Mouse (Mus musculus): Measurements from ENCODE around the gene 1700025F22Rik.
"Not testable (repeated sequence)": the region's sequence is repeated elsewhere in the genome, so short reads cannot be mapped to it uniquely, and the experiment has no call there.

Gene 1700025F22Rik

DNA sequence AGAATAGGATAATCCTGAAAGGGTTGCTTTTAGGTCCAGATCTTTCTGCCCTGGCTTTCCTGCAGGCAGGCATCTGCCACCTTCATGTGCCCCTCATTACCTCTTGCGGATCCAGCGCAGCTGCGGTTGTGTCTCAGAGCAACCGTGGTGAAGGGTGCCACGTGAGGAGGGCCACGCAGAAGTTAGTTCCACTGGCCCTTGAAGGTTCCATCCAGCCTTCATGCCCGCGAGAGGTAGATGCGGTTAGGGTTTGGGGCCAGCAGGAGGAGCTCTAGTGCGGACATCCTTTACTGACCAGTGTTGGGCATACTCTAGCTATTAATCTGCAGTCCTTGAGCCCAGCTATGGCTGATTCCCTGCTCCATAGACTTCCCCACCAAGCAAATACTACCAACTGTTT lies at the start of gene 1700025F22Rik:
Gene 1700025F22Rik, minus strand, starts transcription at position 149 of the 400 bp plus-strand sequence.
- no peak for DNase-seq

DNA sequence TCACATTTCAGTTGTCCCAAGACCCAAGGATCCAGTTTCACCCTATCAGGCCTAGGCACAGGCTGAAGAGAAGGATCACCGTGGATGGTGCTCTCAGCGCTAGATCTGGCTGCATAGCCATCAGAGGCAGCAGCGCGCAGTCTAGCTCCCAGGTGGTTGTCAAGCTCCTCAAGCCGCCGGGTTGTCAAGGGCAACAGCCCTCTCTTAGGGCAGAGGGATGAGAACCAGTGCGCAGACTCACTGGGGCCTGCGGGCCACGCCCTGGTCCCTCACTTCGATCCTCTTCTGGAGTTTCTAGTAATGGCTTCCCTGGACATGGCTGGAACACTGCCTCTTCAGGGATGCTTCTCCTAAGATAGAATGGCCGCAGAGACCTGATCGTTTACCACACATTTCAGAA lies 31.4 kb upstream of the 1700025F22Rik start, which contains the start of gene Ms4a13:
Gene Ms4a13, minus strand, starts transcription at position 192 of the 400 bp plus-strand sequence.
- no peak for DNase-seq

DNA sequence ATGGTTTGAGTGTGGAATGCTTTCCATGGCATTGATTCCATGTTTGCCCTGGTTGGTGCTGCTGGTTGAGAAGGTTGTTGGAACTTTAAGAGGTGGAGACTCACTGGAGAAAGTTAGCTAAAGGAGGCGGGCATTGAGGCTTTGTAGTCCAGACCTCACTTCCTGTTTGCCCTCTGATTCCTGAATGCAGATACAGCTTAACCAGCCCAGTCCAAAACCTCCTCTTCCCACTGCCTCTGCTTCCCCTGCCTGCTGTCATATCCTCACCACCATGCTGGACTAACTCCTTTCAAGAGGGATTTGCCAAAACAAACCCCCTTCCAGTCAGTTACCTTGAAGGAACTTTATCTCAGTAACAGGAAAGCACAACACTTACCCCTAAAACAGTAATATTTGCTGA lies 27.4 kb upstream of the 1700025F22Rik start:
- DNase-seq, result no peak

DNA sequence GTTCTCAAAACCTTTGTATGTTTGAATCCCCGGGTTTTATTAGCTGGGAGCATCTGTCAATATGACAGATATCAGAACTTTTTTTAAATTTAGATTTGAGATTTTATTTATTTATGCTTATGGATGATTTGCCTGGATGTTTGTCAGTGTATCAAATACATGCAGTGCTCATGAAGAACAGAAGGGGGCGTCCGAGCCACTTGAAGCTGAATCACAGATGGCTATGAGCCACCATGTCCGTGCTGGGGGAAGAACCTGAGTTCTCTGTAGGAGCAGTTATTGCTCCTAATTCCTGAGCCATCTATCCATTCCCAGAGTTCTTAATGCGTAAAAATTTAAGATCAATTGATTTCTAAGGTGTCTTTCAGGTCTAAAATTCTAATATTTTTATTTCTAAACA lies 19.0 kb upstream of the 1700025F22Rik start:
- DNase-seq, result no peak

DNA sequence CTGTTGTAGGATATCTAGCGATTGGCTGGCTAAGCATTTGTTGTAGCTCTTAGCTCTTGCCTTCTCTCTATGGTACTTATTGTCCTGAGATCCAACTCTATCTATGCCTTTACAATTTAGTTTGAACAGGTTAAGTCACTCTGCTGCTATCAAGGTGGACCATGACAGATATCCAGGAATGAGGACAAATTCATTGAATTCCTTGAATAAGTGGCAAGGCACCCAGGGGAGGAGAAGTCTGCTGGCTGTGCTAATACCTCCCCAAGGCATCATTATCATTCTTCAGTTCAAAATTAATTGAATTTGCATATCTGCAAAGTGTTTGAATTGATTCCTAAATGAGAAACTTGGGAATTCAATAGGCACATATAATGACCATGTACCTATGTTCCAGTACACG lies 12.3 kb upstream of the 1700025F22Rik start:
- no peak for DNase-seq

DNA sequence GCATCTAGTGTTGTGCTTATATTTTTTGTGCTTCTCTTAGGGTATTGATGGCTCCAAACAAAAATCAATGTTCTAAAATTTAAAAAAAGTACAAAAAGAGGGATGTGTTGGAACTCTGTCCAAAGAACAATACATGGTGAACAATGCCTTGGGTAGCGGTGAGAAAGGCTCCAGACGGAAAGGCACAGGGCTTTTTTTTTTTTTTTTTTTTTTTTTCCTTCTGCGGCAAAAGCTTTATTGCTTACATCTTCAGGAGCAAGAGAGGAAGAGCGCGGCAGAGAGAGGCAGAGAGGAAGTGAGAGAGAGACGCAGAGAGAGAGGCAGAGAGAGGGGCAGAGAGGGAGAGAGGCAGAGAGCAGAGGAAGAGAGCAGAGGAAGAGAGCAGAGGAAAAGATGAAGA lies 7.2 kb downstream of the 1700025F22Rik start:
- not testable (repeated sequence) for DNase-seq

DNA sequence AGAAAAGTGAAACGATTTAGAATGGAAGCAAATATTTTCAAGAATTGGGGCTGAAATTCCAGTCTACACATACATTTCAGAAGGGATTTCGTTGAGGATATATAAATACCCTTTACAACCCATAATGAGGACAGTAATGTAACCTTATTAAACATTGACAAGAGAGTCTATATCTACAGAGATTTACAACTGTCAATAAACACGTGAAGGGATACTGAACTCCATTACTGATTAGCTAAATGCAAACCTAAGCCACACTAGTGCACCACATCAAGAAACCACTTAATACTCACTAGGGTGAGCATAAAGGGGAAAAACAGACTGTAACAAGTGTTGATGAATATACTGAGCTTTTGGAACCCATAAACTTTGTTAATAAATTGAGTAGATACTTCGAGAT lies 29.8 kb downstream of the 1700025F22Rik start:
- DNase-seq, result no peak

DNA sequence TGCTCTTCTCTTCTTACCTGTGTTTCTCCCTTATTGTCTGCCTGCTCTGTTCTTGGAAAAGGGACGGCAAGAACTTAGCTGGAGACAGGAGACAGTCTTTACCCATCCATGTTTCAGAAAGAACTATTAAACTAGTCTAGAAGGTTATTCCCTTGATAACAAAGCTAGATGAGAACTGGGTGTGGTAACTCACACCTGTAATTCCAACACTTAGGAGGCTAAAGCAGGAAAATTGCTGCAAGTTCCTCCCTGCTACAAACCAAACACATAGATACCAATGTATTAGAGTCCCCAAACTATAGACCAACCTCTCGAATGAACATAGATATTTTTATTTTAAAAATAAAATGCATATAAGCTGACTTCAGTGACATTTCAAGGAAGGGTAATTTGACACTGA lies 30.3 kb downstream of the 1700025F22Rik start:
- no peak for DNase-seq

DNA sequence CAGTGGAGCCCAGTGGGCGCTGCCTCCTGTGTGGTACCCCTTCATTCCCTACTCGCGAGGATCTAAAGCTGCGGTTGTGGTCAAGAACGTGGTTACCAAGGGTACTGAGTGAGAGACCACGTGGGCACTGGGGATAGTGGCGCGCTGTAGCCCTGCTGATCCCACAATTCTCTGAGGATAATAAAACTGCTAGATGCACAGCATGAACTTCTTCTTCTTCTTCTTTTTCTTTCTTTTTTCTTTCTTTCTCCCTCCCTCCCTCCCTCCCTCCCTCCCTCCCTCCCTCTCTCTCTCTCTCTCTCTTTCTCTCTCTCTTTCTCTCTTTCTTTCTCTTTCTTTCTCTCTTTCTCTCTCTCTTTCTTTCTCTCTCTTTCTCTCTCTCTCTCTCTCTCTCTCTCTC lies 34.3 kb downstream of the 1700025F22Rik start, which contains the start of gene 1700017D01Rik:
Gene 1700017D01Rik, minus strand, starts transcription at position 101 of the 400 bp plus-strand sequence.
- DNase-seq, result not testable (repeated sequence)

DNA sequence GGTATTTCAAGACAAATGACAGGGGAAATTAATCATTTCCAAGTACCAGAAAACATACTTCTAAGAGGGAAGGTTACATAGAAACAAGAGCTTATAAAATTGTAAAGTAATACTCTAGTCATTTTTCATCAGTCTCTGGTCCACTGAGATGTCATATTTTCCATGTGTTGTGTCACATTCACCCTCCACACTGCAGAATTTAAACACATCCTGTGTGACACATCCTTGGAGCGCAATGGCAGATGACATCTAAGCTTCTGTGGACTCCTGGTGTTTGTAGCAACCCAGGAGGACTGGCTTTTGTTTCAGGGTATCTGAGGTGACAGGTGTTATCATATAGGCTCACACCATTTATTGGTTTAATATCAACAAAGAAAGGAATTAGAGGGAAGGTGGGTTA lies 35.4 kb downstream of the 1700025F22Rik start:
- DNase-seq, result no peak

DNA sequence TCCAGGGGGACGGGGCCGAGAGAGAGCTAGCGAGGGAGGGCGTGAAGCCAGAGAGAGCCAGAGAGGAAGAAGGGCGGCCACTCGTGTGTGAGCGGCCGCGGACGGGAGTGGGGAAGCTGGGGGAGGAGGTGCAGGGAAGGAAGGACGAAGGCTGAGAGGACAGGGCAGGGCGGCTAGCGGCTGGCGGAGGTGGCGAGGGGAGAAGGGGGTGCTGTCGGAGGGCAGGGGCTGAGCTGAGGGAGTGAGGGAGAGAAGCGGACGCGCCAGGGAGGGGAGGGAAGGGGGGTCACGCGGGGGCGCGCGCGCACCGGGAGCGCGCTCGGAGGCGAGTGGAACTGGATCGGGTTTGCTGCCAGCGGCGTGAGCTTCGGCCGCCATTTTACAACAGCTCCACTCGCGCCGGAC lies 44.1 kb downstream of the 1700025F22Rik start:
- DNase-seq, result peak; percentile 33

DNA sequence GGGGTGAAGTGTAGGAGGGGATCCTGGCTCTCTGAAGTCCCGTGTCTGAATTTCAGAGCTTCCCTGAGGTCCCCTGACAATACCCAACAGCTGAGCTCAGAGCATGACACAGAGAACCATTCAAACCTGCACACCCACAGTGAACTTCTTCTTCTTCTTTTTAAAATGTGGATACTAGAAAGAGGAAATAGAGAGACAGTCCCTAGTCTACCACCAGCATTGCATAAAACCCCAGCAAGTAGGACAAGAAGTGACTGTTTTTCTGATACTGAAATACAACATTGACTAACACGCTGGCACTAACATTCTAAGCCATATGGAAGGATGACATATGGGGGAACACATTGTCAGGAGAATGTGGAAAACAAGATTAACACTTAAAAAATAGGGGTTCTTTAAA lies 45.8 kb downstream of the 1700025F22Rik start:
- no peak for DNase-seq

DNA sequence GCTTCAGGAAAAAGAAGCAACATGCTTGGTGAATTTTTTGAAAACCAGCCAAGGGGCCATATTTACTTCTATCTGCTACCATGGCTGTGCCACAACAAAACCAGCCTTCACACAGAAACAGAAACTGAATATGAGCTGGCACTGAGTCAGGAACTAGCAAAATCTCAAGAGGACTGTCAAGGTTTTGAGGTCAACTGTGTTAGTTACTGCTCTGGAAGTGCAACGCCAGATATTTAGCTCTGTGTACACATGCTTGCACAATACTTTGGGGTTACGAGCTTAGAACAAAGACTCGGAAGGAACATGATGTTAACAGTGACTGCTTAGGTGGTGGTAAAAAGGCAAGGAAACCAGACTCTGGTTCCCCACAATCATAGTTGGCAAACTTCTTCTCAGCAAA lies 57.4 kb downstream of the 1700025F22Rik start:
- no peak for DNase-seq

DNA sequence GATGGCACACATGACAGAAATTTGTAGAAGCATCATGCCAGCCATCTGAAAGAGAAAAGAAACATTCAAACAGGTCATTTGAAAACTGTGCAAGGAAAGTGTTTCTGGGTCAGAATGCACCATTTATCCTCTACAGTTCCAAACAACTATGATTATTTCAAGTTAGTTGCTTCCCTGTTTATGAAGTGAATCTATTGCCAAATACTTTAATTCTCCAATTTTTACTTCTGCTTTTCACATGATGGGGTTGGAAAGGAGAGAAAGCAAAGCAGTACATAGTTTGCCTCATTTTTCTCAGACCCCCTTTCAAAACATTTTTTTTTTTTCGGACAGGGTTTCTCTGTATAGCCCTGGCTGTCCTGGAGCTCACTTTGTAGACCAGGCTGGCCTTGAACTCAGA lies 63.2 kb downstream of the 1700025F22Rik start:
- no peak for DNase-seq

DNA sequence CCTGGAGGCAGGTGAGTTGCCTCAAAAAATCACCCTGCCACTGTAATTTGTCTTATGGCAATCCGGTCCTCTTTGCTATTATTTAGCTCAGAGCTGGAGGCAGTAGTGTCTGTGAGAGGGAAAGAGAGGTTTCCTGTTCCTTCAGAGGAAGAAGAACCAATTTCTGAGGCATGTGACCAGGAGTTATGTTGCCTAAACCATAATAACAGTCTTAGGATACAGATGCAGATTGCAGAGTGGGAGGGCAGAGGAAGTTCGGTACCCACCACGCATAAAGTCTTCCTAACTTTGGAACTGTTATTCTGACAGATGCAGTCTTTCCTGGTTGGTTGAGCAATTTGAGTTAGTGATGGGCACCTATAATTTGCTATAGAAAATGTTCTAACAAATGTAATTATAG lies 66.7 kb downstream of the 1700025F22Rik start:
- no peak for DNase-seq

DNA sequence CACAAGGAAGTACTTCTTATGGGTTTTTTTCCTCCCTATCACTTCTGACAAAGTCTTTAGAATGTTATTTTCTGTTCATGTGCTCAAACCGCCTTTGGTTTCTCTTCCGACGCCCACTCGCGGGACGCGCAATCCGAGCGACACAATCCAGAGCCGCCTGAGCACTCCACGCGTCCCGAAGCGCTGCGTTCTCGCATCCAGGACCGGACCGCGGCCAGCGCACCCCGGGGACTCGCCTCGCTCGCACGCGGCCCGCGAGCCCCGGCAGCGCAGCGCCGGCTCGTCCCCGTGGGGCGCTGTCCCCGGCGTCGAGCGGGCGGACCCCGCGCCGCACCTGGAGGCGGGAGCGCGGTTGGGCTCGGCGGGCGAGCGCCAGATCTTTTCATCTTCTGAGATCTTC lies 73.0 kb downstream of the 1700025F22Rik start:
- not testable (repeated sequence) for DNase-seq
